Mouse (Mus musculus): ENCODE measurements around the gene A930033H14Rik. TPM values are rescaled to one million over a fixed set of nuclear protein-coding genes. Genes with fewer than 3 reads are reported as not detected.

Gene A930033H14Rik
- 1 to 10 TPM; 2.9 to 3.4 TPM for total RNA-seq (2021)
- long read RNA-seq, experiment 1, partial matches to known transcripts = 0 of 1 reads
- long read RNA-seq, experiment 1, other reads (novel, unspliced or antisense) = 1 of 1 reads
- long read RNA-seq, experiment 2, partial matches to known transcripts = 1 of 1 reads
- long read RNA-seq, experiment 2, other reads (novel, unspliced or antisense) = 0 of 1 reads

- intact Hi-C loops (cut with DNase I; ENCODE audit: low total_unique reads) = no loop called here
- DNase-seq = peak; percentile 89
These were observed at the start of gene A930033H14Rik for GRCm38 (mm10) chr10:69212542-69213440. Gene A930033H14Rik (minus strand): TSS chr10:69213098.

- no peak for DNase-seq
- intact Hi-C loops (cut with DNase I; ENCODE audit: low total_unique reads) = no loop called here
These were observed 47.0 kb upstream of the A930033H14Rik start for GRCm38 (mm10) chr10:69259929-69260328.

GRCm38 (mm10) chr10:69259161-69259560 lies 46.3 kb upstream of the A930033H14Rik start:
- intact Hi-C loops (cut with DNase I; ENCODE audit: low total_unique reads) = no loop called here
- no peak for DNase-seq

GRCm38 (mm10) chr10:69258588-69258987 lies 45.7 kb upstream of the A930033H14Rik start:
- intact Hi-C loops (cut with DNase I; ENCODE audit: low total_unique reads) = no loop called here

GRCm38 (mm10) chr10:69257592-69258133 lies 44.8 kb upstream of the A930033H14Rik start:
- DNase-seq = no peak
- intact Hi-C loops (cut with DNase I; ENCODE audit: low total_unique reads) = no loop called here

More at GRCm38 (mm10) chr10:69258588-69258987, 45.7 kb upstream of the A930033H14Rik start:
- DNase-seq = peak; percentile 48

GRCm38 (mm10) chr10:69255594-69255993 lies 42.7 kb upstream of the A930033H14Rik start:
- no peak for DNase-seq
- intact Hi-C loops (cut with DNase I; ENCODE audit: low total_unique reads) = no loop called here

- peak; percentile 66 for DNase-seq
- intact Hi-C loops (cut with DNase I; ENCODE audit: low total_unique reads) = no loop called here
These were observed 41.5 kb upstream of the A930033H14Rik start for GRCm38 (mm10) chr10:69254390-69254847.

- intact Hi-C loops (cut with DNase I; ENCODE audit: low total_unique reads) = no loop called here
- DNase-seq = no peak
These were observed 40.8 kb upstream of the A930033H14Rik start for GRCm38 (mm10) chr10:69253686-69254080.

- intact Hi-C loops (cut with DNase I; ENCODE audit: low total_unique reads) = no loop called here
- DNase-seq = peak; percentile 33
These were observed 40.3 kb upstream of the A930033H14Rik start for GRCm38 (mm10) chr10:69253075-69253685.

- intact Hi-C loops (cut with DNase I; ENCODE audit: low total_unique reads) = no loop called here
- DNase-seq = no peak
These were observed 39.5 kb upstream of the A930033H14Rik start for GRCm38 (mm10) chr10:69252112-69253074.

GRCm38 (mm10) chr10:69251254-69251653 lies 38.4 kb upstream of the A930033H14Rik start:
- intact Hi-C loops (cut with DNase I; ENCODE audit: low total_unique reads) = no loop called here

GRCm38 (mm10) chr10:69248261-69249160 lies 35.6 kb upstream of the A930033H14Rik start:
- intact Hi-C loops (cut with DNase I; ENCODE audit: low total_unique reads) = no loop called here

More at GRCm38 (mm10) chr10:69251254-69251653, 38.4 kb upstream of the A930033H14Rik start:
- no peak for DNase-seq

GRCm38 (mm10) chr10:69247311-69248033 lies 34.6 kb upstream of the A930033H14Rik start:
- no peak for DNase-seq
- intact Hi-C loops (cut with DNase I; ENCODE audit: low total_unique reads) = no loop called here

More at GRCm38 (mm10) chr10:69248261-69249160, 35.6 kb upstream of the A930033H14Rik start:
- DNase-seq = no peak

- intact Hi-C loops (cut with DNase I; ENCODE audit: low total_unique reads) = no loop called here
- no peak for DNase-seq
These were observed 33.9 kb upstream of the A930033H14Rik start for GRCm38 (mm10) chr10:69246762-69247161.

- DNase-seq = no peak
- intact Hi-C loops (cut with DNase I; ENCODE audit: low total_unique reads) = no loop called here
These were observed 33.2 kb upstream of the A930033H14Rik start for GRCm38 (mm10) chr10:69245906-69246668.

- intact Hi-C loops (cut with DNase I; ENCODE audit: low total_unique reads) = no loop called here
- DNase-seq = no peak
These were observed 32.3 kb upstream of the A930033H14Rik start for GRCm38 (mm10) chr10:69245151-69245550.

All from gastrocnemius, postnatal 14 days (tissue).